In genomic region chr3:129223964-129224805, GRCm38 (mm10) we compare ENCODE assay signal across 10 mouse cellular contexts. TPM values are rescaled to one million over a fixed set of nuclear protein-coding genes. Genes with fewer than 3 reads are reported as not detected.
DNase-seq lines count a peak whose midpoint lies in the region; ATAC-seq and TF ChIP-seq lines count a peak whose summit lies in the region.
"Had no signal": no experiment of that assay in that cellular context is flagged by ENCODE, and none has a peak within 500 bp of the region (broad histone marks: within the 10 kb centered on the region; RNA-seq: fewer than 3 reads in every experiment).

No protein-coding gene starts in this region.

- TF ChIP-seq CTCF in brain, embryonic 14.5 days (IDR thresholded peaks at IDR 0.05; ENCODE audit: borderline replicate concordance, extremely low read depth, insufficient read depth, insufficient read length) = no peak
- TF ChIP-seq CTCF in heart, postnatal 0 days (IDR thresholded peaks at IDR 0.05; ENCODE audit: low read depth) = no peak

- TF ChIP-seq POLR2A in brain, embryonic 14.5 days (IDR thresholded peaks at IDR 0.05; ENCODE audit: borderline replicate concordance, extremely low read depth, insufficient read depth, insufficient read length, poor library complexity, severe bottlenecking) = no peak

- H3K4me1 ChIP-seq in hindbrain, embryonic 15.5 days (replicated peaks) = no peaks in the 10 kb centered on the region
- no peaks in the 10 kb centered on the region for H3K4me1 ChIP-seq in hindbrain, embryonic 14.5 days (replicated peaks; ENCODE audit: control insufficient read depth, insufficient read depth, low read length)
- no peaks in the 10 kb centered on the region for H3K4me1 ChIP-seq in heart, postnatal 0 days (ENCODE audit: control insufficient read depth, insufficient read depth)
- H3K4me1 ChIP-seq in liver, embryonic 12.5 days = no peaks in the 10 kb centered on the region

- no peak overlapping the region for H3K4me3 ChIP-seq in hindbrain, embryonic 15.5 days
- H3K4me3 ChIP-seq in hindbrain, embryonic 14.5 days (replicated peaks; ENCODE audit: low read length) = no peak overlapping the region
- peak overlapping the region; percentile 40 for H3K4me3 ChIP-seq in heart, postnatal 0 days (ENCODE audit: low read depth, low read length)
- H3K4me3 ChIP-seq in liver, embryonic 12.5 days = peak overlapping the region; percentile 7; the same call in 1 of the 2 replicates

- under 1% methylated on average over 26 of the region's 26 CpGs for WGBS in hindbrain, embryonic 15.5 days
- under 1% methylated on average over 26 of the region's 26 CpGs for WGBS in hindbrain, embryonic 14.5 days
- 2% methylated on average over 26 of the region's 26 CpGs for WGBS in heart, postnatal 0 days
- 2% methylated on average over 26 of the region's 26 CpGs for WGBS in liver, embryonic 12.5 days (ENCODE audit: insufficient replicate concordance)

- peaks cover 83% of the 10 kb centered on the region for H3K27me3 ChIP-seq in hindbrain, embryonic 15.5 days
- peaks cover 95% of the 10 kb centered on the region for H3K27me3 ChIP-seq in hindbrain, embryonic 14.5 days (ENCODE audit: control insufficient read depth, insufficient read depth, low read length)
- peaks cover 89% of the 10 kb centered on the region for H3K27me3 ChIP-seq in heart, postnatal 0 days (ENCODE audit: control insufficient read depth, insufficient read depth, low read length)
- peaks cover 96% of the 10 kb centered on the region for H3K27me3 ChIP-seq in liver, embryonic 12.5 days (replicated peaks)

- H3K4me2 ChIP-seq in hindbrain, embryonic 15.5 days = no peak overlapping the region
- no peak overlapping the region for H3K4me2 ChIP-seq in hindbrain, embryonic 14.5 days (replicated peaks)
- H3K4me2 ChIP-seq in heart, postnatal 0 days (ENCODE audit: low read depth, low read length) = peak overlapping the region; percentile 56
- H3K4me2 ChIP-seq in liver, embryonic 12.5 days = peak overlapping the region; percentile 32

- DNase-seq in hindbrain, embryonic 14.5 days (ENCODE audit: low spot score) = no peak
- peak; percentile 35 for DNase-seq in brain, embryonic 14.5 days (ENCODE audit: low read depth)
- DNase-seq in heart, postnatal 0 days (ENCODE audit: low spot score) = no peak
- DNase-seq in thymus, postnatal 4 days = no peak
- no peak for DNase-seq in cerebellum, adult 9-10 months
- DNase-seq in gastrocnemius, postnatal 10 days = no peak
- DNase-seq: cerebellum, adult 11 months had no signal

- no peaks in the 10 kb centered on the region for H3K9me3 ChIP-seq in hindbrain, embryonic 15.5 days
- H3K9me3 ChIP-seq in hindbrain, embryonic 14.5 days (ENCODE audit: control insufficient read depth, low read length) = no peaks in the 10 kb centered on the region
- no peaks in the 10 kb centered on the region for H3K9me3 ChIP-seq in heart, postnatal 0 days (replicated peaks; ENCODE audit: control insufficient read depth, low read length)
- no peaks in the 10 kb centered on the region for H3K9me3 ChIP-seq in liver, embryonic 12.5 days (replicated peaks)

- no peaks in the 10 kb centered on the region for H3K36me3 ChIP-seq in hindbrain, embryonic 15.5 days
- H3K36me3 ChIP-seq in hindbrain, embryonic 14.5 days (replicated peaks; ENCODE audit: control insufficient read depth, insufficient read depth) = no peaks in the 10 kb centered on the region
- no peaks in the 10 kb centered on the region for H3K36me3 ChIP-seq in heart, postnatal 0 days (replicated peaks; ENCODE audit: control insufficient read depth, insufficient read depth, low read length)
- no peaks in the 10 kb centered on the region for H3K36me3 ChIP-seq in liver, embryonic 12.5 days

- no peak overlapping the region for H3K9ac ChIP-seq in hindbrain, embryonic 15.5 days
- no peak overlapping the region for H3K9ac ChIP-seq in hindbrain, embryonic 14.5 days
- H3K9ac ChIP-seq in heart, postnatal 0 days (replicated peaks; ENCODE audit: low read depth, low read length) = no peak overlapping the region
- no peak overlapping the region for H3K9ac ChIP-seq in liver, embryonic 12.5 days

- ATAC-seq in hindbrain, embryonic 15.5 days (ENCODE audit: low FRiP score, low read depth) = 0 out of 2 replicates have a peak, but pooled peaks have one; percentile 36
- ATAC-seq in hindbrain, embryonic 14.5 days (ENCODE audit: low FRiP score) = no peak
- no peak for ATAC-seq in heart, postnatal 0 days (ENCODE audit: insufficient read depth, low read depth)
- ATAC-seq in liver, embryonic 12.5 days = no peak

- no peak overlapping the region for H3K27ac ChIP-seq in hindbrain, embryonic 15.5 days (replicated peaks)
- no peak overlapping the region for H3K27ac ChIP-seq in hindbrain, embryonic 14.5 days
- H3K27ac ChIP-seq in heart, postnatal 0 days (ENCODE audit: low read depth) = no peak overlapping the region
- H3K27ac ChIP-seq in liver, embryonic 12.5 days = no peak overlapping the region

- TF ChIP-seq EP300 in heart, postnatal 0 days (IDR thresholded peaks at IDR 0.05; ENCODE audit: low read depth) = no peak

RNA-seq across cellular contexts. Expression of gene Pitx2, which starts 24.5 kb away (rescaled TPM):
- 1.5 and 1.6 TPM in 2 replicates for polyA plus RNA-seq in hindbrain, embryonic 15.5 days (2015; fragmentation: Nextera tagmentation; extraction: Ambion mirVana)
- 1.3 and 2.0 TPM in 2 replicates for polyA plus RNA-seq in hindbrain, embryonic 14.5 days (2014; fragmentation: Nextera tagmentation; extraction: Ambion mirVana)
- 17.2 and 18.6 TPM in 2 replicates for polyA plus RNA-seq in brain, embryonic 14.5 days (2012; rRNA removed)
- total RNA-seq in heart, postnatal 0 days (2014; rRNA removed; ENCODE audit: low replicate concordance) = 3.9 and 4.1 TPM in 2 replicates
- 11.7 and 13.0 TPM in 2 replicates for polyA plus RNA-seq in heart, postnatal 0 days (2015; fragmentation: Nextera tagmentation; extraction: Ambion mirVana)
- 5.0 and 5.9 TPM in 2 replicates for polyA plus RNA-seq in liver, embryonic 12.5 days (2016; fragmentation: Nextera tagmentation; extraction: Ambion mirVana)
- 1 to 10 TPM; 8.8 to 9.2 TPM for total RNA-seq in gastrocnemius, postnatal 10 days (2021)
- polyA plus RNA-seq: liver, adult 2 months had no signal

Comparison
In these comparisons a context has a peak if more than half of its experiments do, and no peak if none do; other contexts are left out.
1. H3K4me2 ChIP-seq: peak in heart, postnatal 0 days (single experiment) and liver, embryonic 12.5 days (single experiment); none in hindbrain, embryonic 15.5 days (single experiment) and hindbrain, embryonic 14.5 days (single experiment).
2. H3K4me3 ChIP-seq: peak in heart, postnatal 0 days (single experiment) and liver, embryonic 12.5 days (single experiment); none in hindbrain, embryonic 15.5 days (single experiment) and hindbrain, embryonic 14.5 days (single experiment).